Mouse (Mus musculus) limb, embryonic 12.5 days (tissue): ENCODE measurements at regions not wholly inside any gene's neighbourhood (a gene's known extent, or its start where the extent isn't known, plus 50 kb on each side); places are given as distances from the start of the nearest gene placed in this dataset.

Experiments used
- ATAC-seq: fragments of 200-750 bp; cut with Nextera tagmentation; 2 replicates; pipeline ENCODE4 v1.8.0; 2017; ENCODE audit warnings: low read depth, moderate TSS enrichment; ENCODE audit not compliant: insufficient number of reproducible peaks, insufficient read depth, low FRiP score, low TSS enrichment
- H3K27ac ChIP-seq: fragments of 300-500 bp; sonication (generic); 2 replicates; pipeline ENCODE4 v1.5.1; 2016; ENCODE audit warnings: mild to moderate bottlenecking, moderate library complexity
- H3K27me3 ChIP-seq: fragments of 300-500 bp; sonication (generic); 2 replicates; pipeline ENCODE4 v1.6.1; 2016; ENCODE audit warnings: mild to moderate bottlenecking, moderate library complexity
- H3K36me3 ChIP-seq: fragments of 300-500 bp; sonication (generic); 2 replicates; pipeline ENCODE4 v1.6.1; 2016; ENCODE audit warnings: mild to moderate bottlenecking, moderate library complexity
- H3K4me1 ChIP-seq: fragments of 300-500 bp; sonication (generic); replicated peaks from 2 replicates; pipeline ENCODE4 v1.6.1; 2016
- H3K4me2 ChIP-seq: fragments of 300-500 bp; sonication (generic); 2 replicates; pipeline ENCODE4 v1.6.1; 2016; ENCODE audit warnings: mild to moderate bottlenecking, moderate library complexity
- H3K4me3 ChIP-seq: fragments of 300-500 bp; sonication (generic); replicated peaks from 2 replicates; pipeline ENCODE4 v1.5.1; 2016; ENCODE audit warnings: mild to moderate bottlenecking
- H3K9ac ChIP-seq: fragments of 300-500 bp; sonication (generic); replicated peaks from 2 replicates; pipeline ENCODE4 v1.6.1; 2016; ENCODE audit warnings: mild to moderate bottlenecking, moderate library complexity
- H3K9me3 ChIP-seq: fragments of 300-500 bp; sonication (generic); 2 replicates; pipeline ENCODE4 v1.6.1; 2016; ENCODE audit warnings: mild to moderate bottlenecking, moderate library complexity
- WGBS: fragments of 180-500 bp; shearing (Covaris S2); methylation state at CpG from one replicate; pipeline ENCODE4 v1.1.7; 2016; 5-methylcytosine and 5-hydroxymethylcytosine counted together

GRCm38 (mm10) chr14:103962303-103962881 is 118.2 kb upstream of the Ednrb start:
- no peaks in the 10 kb centered on the region for H3K36me3 ChIP-seq
- no peaks in the 10 kb centered on the region for H3K4me1 ChIP-seq
- no peaks in the 10 kb centered on the region for H3K27me3 ChIP-seq
- no peaks in the 10 kb centered on the region for H3K9me3 ChIP-seq
- H3K9ac ChIP-seq = no peak overlapping the region
- H3K27ac ChIP-seq = no peak overlapping the region
- ATAC-seq = no peak
- 89% methylated on average over 11 of the region's 11 CpGs for WGBS
- H3K4me2 ChIP-seq = no peak overlapping the region
- H3K4me3 ChIP-seq = no peak overlapping the region

GRCm38 (mm10) chr14:103951899-103952298 is 107.7 kb upstream of the Ednrb start:
- Histone ChIP-seq H3K9ac (no peak overlapping the region), H3K9me3 (no peaks in the 10 kb centered on the region), H3K4me3 (no peak overlapping the region), H3K27me3 (no peaks in the 10 kb centered on the region), H3K4me1 (no peaks in the 10 kb centered on the region; the same call in 1 of the 2 replicates), H3K36me3 (no peaks in the 10 kb centered on the region), H3K27ac (no peak overlapping the region), H3K4me2 (no peak overlapping the region)
- WGBS = 74% methylated on average over 6 of the region's 6 CpGs
- no peak for ATAC-seq

- Histone ChIP-seq H3K4me2 (no peak overlapping the region), H3K27me3 (no peaks in the 10 kb centered on the region), H3K9me3 (no peaks in the 10 kb centered on the region), H3K36me3 (no peaks in the 10 kb centered on the region), H3K27ac (no peak overlapping the region), H3K9ac (no peak overlapping the region), H3K4me1 (no peaks in the 10 kb centered on the region; the same call in 1 of the 2 replicates), H3K4me3 (no peak overlapping the region)
- ATAC-seq = no peak
- WGBS = 49% methylated on average over 6 of the region's 6 CpGs
Observed at GRCm38 (mm10) chr14:103949950-103950349, 105.7 kb upstream of the Ednrb start.

- WGBS = 51% methylated on average over 3 of the region's 3 CpGs
- Histone ChIP-seq H3K27ac (no peak overlapping the region), H3K9me3 (no peaks in the 10 kb centered on the region), H3K36me3 (no peaks in the 10 kb centered on the region), H3K4me2 (no peak overlapping the region), H3K27me3 (no peaks in the 10 kb centered on the region), H3K4me1 (no peaks in the 10 kb centered on the region; the same call in 1 of the 2 replicates), H3K4me3 (no peak overlapping the region), H3K9ac (no peak overlapping the region)
- no peak for ATAC-seq
Observed at GRCm38 (mm10) chr14:103948026-103948777, 104.0 kb upstream of the Ednrb start.

- WGBS = 68% methylated on average over 1 of the region's 1 CpGs
- no peak for ATAC-seq
- Histone ChIP-seq H3K4me2 (no peak overlapping the region), H3K36me3 (no peaks in the 10 kb centered on the region), H3K27ac (no peak overlapping the region), H3K9ac (no peak overlapping the region), H3K4me1 (no peaks in the 10 kb centered on the region; the same call in 1 of the 2 replicates), H3K4me3 (no peak overlapping the region), H3K27me3 (no peaks in the 10 kb centered on the region), H3K9me3 (no peaks in the 10 kb centered on the region)
Observed at GRCm38 (mm10) chr14:103945753-103946152, 101.6 kb upstream of the Ednrb start.

- ATAC-seq = no peak
- no peaks in the 10 kb centered on the region for H3K9me3 ChIP-seq
Observed at GRCm38 (mm10) chr14:103939867-103940266, 95.7 kb upstream of the Ednrb start.

GRCm38 (mm10) chr14:103938937-103939336 is 94.7 kb upstream of the Ednrb start:
- Histone ChIP-seq H3K27me3 (no peaks in the 10 kb centered on the region), H3K36me3 (no peaks in the 10 kb centered on the region), H3K4me2 (no peak overlapping the region), H3K27ac (no peak overlapping the region), H3K9ac (no peak overlapping the region), H3K9me3 (no peaks in the 10 kb centered on the region), H3K4me1 (0 out of 2 replicates have a peak, but pooled peaks cover 3% of the 10 kb centered on the region), H3K4me3 (no peak overlapping the region)
- no peak for ATAC-seq
- 87% methylated on average over 5 of the region's 5 CpGs for WGBS

More at GRCm38 (mm10) chr14:103939867-103940266, 95.7 kb upstream of the Ednrb start:
- Histone ChIP-seq H3K27me3 (no peaks in the 10 kb centered on the region), H3K4me1 (0 out of 2 replicates have a peak, but pooled peaks cover 3% of the 10 kb centered on the region), H3K4me3 (no peak overlapping the region), H3K27ac (no peak overlapping the region), H3K9ac (no peak overlapping the region), H3K36me3 (no peaks in the 10 kb centered on the region), H3K4me2 (no peak overlapping the region)
- WGBS = 11% methylated on average over 3 of the region's 3 CpGs

- ATAC-seq = no peak
- WGBS = 89% methylated on average over 9 of the region's 9 CpGs
Observed at GRCm38 (mm10) chr14:103938201-103938600, 94.0 kb upstream of the Ednrb start.

GRCm38 (mm10) chr14:103937700-103938099 is 93.5 kb upstream of the Ednrb start:
- Histone ChIP-seq H3K4me2 (no peak overlapping the region), H3K9ac (no peak overlapping the region), H3K27me3 (no peaks in the 10 kb centered on the region), H3K4me1 (0 out of 2 replicates have a peak, but pooled peaks cover 3% of the 10 kb centered on the region), H3K27ac (no peak overlapping the region), H3K9me3 (no peaks in the 10 kb centered on the region), H3K36me3 (no peaks in the 10 kb centered on the region), H3K4me3 (no peak overlapping the region)
- WGBS = 92% methylated on average over 6 of the region's 6 CpGs
- no peak for ATAC-seq

More at GRCm38 (mm10) chr14:103938201-103938600, 94.0 kb upstream of the Ednrb start:
- no peak overlapping the region for H3K9ac ChIP-seq
- H3K27ac ChIP-seq = no peak overlapping the region
- H3K4me2 ChIP-seq = no peak overlapping the region
- H3K4me3 ChIP-seq = no peak overlapping the region
- H3K36me3 ChIP-seq = no peaks in the 10 kb centered on the region
- H3K9me3 ChIP-seq = no peaks in the 10 kb centered on the region
- 0 out of 2 replicates have a peak, but pooled peaks cover 3% of the 10 kb centered on the region for H3K4me1 ChIP-seq
- H3K27me3 ChIP-seq = no peaks in the 10 kb centered on the region

GRCm38 (mm10) chr14:103933813-103934212 is 89.6 kb upstream of the Ednrb start:
- no peak overlapping the region for H3K27ac ChIP-seq
- H3K9ac ChIP-seq = no peak overlapping the region
- H3K4me3 ChIP-seq = no peak overlapping the region
- no peaks in the 10 kb centered on the region for H3K36me3 ChIP-seq
- no peak for ATAC-seq
- 84% methylated on average over 3 of the region's 3 CpGs for WGBS
- no peaks in the 10 kb centered on the region for H3K27me3 ChIP-seq
- no peaks in the 10 kb centered on the region for H3K9me3 ChIP-seq
- H3K4me1 ChIP-seq = no peaks in the 10 kb centered on the region
- no peak overlapping the region for H3K4me2 ChIP-seq

- H3K27me3 ChIP-seq = no peaks in the 10 kb centered on the region
- H3K9ac ChIP-seq = no peak overlapping the region
- no peaks in the 10 kb centered on the region for H3K36me3 ChIP-seq
- no peaks in the 10 kb centered on the region for H3K9me3 ChIP-seq
- 80% methylated on average over 7 of the region's 7 CpGs for whole genome bisulfite sequencing
- H3K4me2 ChIP-seq = no peak overlapping the region
- no peak for ATAC-seq
- H3K4me3 ChIP-seq = no peak overlapping the region
- no peaks in the 10 kb centered on the region for H3K4me1 ChIP-seq
- H3K27ac ChIP-seq = no peak overlapping the region
Observed at GRCm38 (mm10) chr14:103932170-103932569, 88.0 kb upstream of the Ednrb start.
